Mouse (Mus musculus): Measurements from ENCODE around the gene Stk24.

DNA sequence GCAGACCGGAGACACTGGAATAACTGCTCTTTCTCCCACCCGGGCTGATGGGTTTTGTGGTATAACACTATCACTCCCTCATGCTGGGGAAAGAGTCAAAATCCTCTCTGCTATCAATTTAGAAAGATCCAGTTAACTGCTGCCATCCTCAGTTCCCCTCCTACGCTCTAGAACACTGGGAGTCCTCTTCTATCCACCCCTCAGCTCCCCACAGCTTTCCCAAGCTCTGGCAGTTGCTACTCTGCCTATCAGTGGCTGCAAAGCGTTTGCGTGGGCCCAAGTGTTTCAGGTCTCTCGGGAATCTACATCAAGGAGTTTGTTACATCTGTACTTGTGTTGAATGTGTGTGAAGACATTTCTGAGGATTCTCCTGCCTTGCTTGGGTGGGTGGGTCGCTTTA lies 57.2 kb downstream of the Stk24 start:
- TF ChIP-seq MYOG (IDR thresholded peaks at IDR 0.05; ENCODE audit: control insufficient read depth, extremely low read depth, insufficient read length) (no peak), CTCF (IDR thresholded peaks at IDR 0.05; ENCODE audit: control insufficient read depth, insufficient read depth, insufficient read length) (no peak), MAX (IDR thresholded peaks at IDR 0.05) (no peak), USF1 (IDR thresholded peaks at IDR 0.05; ENCODE audit: low read depth) (no peak), MYOD1 (IDR thresholded peaks at IDR 0.05; ENCODE audit: control insufficient read depth, insufficient read length, low read depth) (no peak), FOSL1 (IDR thresholded peaks at IDR 0.05; ENCODE audit: insufficient read depth, low read length, poor library complexity, severe bottlenecking) (no peak), CEBPB (IDR thresholded peaks at IDR 0.05; ENCODE audit: low read depth) (no peak)

All from C2C12 (cell line).